Mouse (Mus musculus) hindbrain, embryonic 11.5 days (tissue): ENCODE data around the gene Mcmbp. TPM values are rescaled to one million over a fixed set of nuclear protein-coding genes. Genes with fewer than 3 reads are reported as not detected.

Experiments
- ATAC-seq: fragments of 200-750 bp; cut with Nextera tagmentation; 2 replicates; pipeline ENCODE4 v1.8.0; 2017; ENCODE audit warnings: mild to moderate bottlenecking, moderate TSS enrichment, moderate library complexity; ENCODE audit not compliant: low FRiP score
- DNase-seq: peaks from one replicate; pipeline ENCODE4 v3.0.0-alpha.2; 2015; ENCODE audit warnings: low spot score
- H3K27ac ChIP-seq: fragments of 300-500 bp; sonication (generic); 2 replicates; pipeline ENCODE4 v1.5.1; 2014; ENCODE audit warnings: mild to moderate bottlenecking, low read depth, low read length
- H3K27me3 ChIP-seq: fragments of 300-500 bp; sonication (generic); 2 replicates; pipeline ENCODE4 v1.6.1; 2014; ENCODE audit warnings: mild to moderate bottlenecking, low read length, moderate library complexity, mixed read lengths; ENCODE audit not compliant: control insufficient read depth, insufficient read depth
- H3K36me3 ChIP-seq: fragments of 300-500 bp; sonication (generic); 2 replicates; pipeline ENCODE4 v1.6.1; 2014; ENCODE audit warnings: mild to moderate bottlenecking, low read length, moderate library complexity, mixed read lengths; ENCODE audit not compliant: control insufficient read depth, insufficient read depth
- H3K4me1 ChIP-seq: fragments of 300-500 bp; sonication (generic); replicated peaks from 2 replicates; pipeline ENCODE4 v1.6.1; 2014; ENCODE audit warnings: low read length, mixed read lengths; ENCODE audit not compliant: control insufficient read depth, insufficient read depth
- H3K4me2 ChIP-seq: fragments of 300-500 bp; sonication (generic); replicated peaks from 2 replicates; pipeline ENCODE4 v1.6.1; 2014; ENCODE audit warnings: mild to moderate bottlenecking, low read depth, low read length
- H3K4me3 ChIP-seq: fragments of 300-500 bp; sonication (generic); 2 replicates; pipeline ENCODE4 v1.5.1; 2014; ENCODE audit warnings: low read depth, low read length
- H3K9ac ChIP-seq: fragments of 300-500 bp; sonication (generic); 2 replicates; pipeline ENCODE4 v1.6.1; 2014; ENCODE audit warnings: low read depth, low read length
- H3K9me3 ChIP-seq: fragments of 300-500 bp; sonication (generic); 2 replicates; pipeline ENCODE4 v1.6.1; 2016; ENCODE audit warnings: low read length; ENCODE audit not compliant: control insufficient read depth
- WGBS: fragments of 180-500 bp; shearing (Covaris S2); extraction: QIAGEN DNeasy Blood & Tissue Kit; methylation state at CpG from one replicate; pipeline ENCODE4 v1.1.7; 2014; 5-methylcytosine and 5-hydroxymethylcytosine counted together
- polyA plus RNA-seq: library from polyadenylated mRNA; unstranded; fragments of >200 nt; fragmentation: Nextera tagmentation; extraction: Ambion mirVana; gene quantifications from 2 replicates; pipeline ENCODE4 v1.2.1, GENCODE M21; 2014

The Mcmbp gene
- polyA plus RNA-seq, 1 experiment from 2014 or later, result 81.2 TPM

GRCm38 (mm10) chr7:128750296-128750695, 10.0 kb upstream of the Mcmbp start:
- Histone ChIP-seq H3K4me3 (no peak overlapping the region), H3K36me3 (no peaks in the 10 kb centered on the region), H3K27me3 (no peaks in the 10 kb centered on the region), H3K9me3 (no peaks in the 10 kb centered on the region), H3K4me1 (peaks cover 5% of the 10 kb centered on the region; the same call in 1 of the 2 replicates), H3K9ac (no peak overlapping the region), H3K27ac (no peak overlapping the region), H3K4me2 (no peak overlapping the region)
- ATAC-seq (no peak), DNase-seq (no peak)
- 96% methylated on average over 9 of the region's 9 CpGs for WGBS

DNA sequence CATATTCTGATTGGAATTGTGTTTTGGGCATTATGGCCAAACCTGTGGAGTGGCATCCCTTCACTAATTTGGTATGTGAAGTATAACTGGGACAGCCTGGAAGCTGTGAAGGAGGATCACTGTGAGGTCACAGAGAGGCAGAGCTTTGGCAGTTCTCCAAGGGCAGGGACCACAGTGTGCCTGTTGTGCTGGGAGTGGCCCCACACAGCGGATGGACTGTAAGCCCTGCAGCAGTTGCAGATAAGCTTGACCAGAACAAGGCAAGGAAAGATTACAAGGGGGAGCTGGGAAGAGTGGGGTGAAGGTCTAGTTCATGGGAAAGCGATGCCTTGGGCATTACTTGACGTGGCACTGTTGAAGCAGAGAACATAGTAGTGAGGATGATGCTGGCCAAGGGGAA, 8.5 kb upstream of the Mcmbp start:
- Histone ChIP-seq H3K36me3 (no peaks in the 10 kb centered on the region), H3K4me3 (no peak overlapping the region), H3K27me3 (no peaks in the 10 kb centered on the region), H3K4me2 (no peak overlapping the region), H3K9ac (no peak overlapping the region), H3K9me3 (no peaks in the 10 kb centered on the region), H3K4me1 (peaks cover 5% of the 10 kb centered on the region; the same call in 1 of the 2 replicates), H3K27ac (no peak overlapping the region)
- DNase-seq (no peak), ATAC-seq (no peak)
- 86% methylated on average over 3 of the region's 3 CpGs for WGBS

DNA sequence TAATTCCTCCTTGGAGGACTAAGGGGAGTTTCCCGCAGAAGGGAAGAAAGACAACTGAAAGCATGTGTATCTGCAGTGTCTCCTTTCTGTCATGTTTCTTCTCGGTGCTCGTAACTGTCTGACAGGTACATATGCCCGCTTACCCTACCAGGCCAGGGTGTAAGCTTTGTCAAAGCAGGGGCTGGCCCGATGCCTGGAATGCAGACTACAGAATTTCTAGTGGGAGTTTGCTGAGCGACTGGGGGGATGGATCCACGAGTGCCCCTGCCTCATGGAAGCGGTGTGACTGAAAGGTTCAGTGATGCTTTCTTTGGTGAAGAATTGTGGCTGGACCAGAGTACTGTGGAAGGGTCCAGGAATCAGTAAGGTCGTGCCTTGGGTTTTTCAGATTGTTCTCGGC, 5.9 kb upstream of the Mcmbp start:
- Histone ChIP-seq H3K9me3 (no peaks in the 10 kb centered on the region), H3K27ac (no peak overlapping the region), H3K27me3 (0 out of 2 replicates have a peak, but pooled peaks cover 2% of the 10 kb centered on the region), H3K4me1 (peaks cover 5% of the 10 kb centered on the region; the same call in 1 of the 2 replicates), H3K4me2 (peak overlapping the region; percentile 73; the same call in 1 of the 2 replicates), H3K36me3 (no peaks in the 10 kb centered on the region), H3K9ac (no peak overlapping the region), H3K4me3 (peak overlapping the region; percentile 94)
- 91% methylated on average over 10 of the region's 10 CpGs for WGBS
- ATAC-seq, result no peak
- DNase-seq, result no peak

- H3K4me2 ChIP-seq, result peak within 1 kb of the TSS; percentile 73
- H3K27ac ChIP-seq, result 0 out of 2 replicates have a peak within 1 kb of the TSS, but pooled peaks have one; percentile 58
- H3K4me1 ChIP-seq, result peaks cover 5% of the 10 kb centered on the region; the same call in 1 of the 2 replicates
- H3K9me3 ChIP-seq, result no peaks in the 10 kb centered on the region
- H3K9ac ChIP-seq, result peak within 1 kb of the TSS; percentile 92
- peak within 1 kb of the TSS; percentile 94 for H3K4me3 ChIP-seq
- H3K27me3 ChIP-seq, result 0 out of 2 replicates have a peak, but pooled peaks cover 2% of the 10 kb centered on the region
- ATAC-seq (peak; percentile 89), DNase-seq (peak; percentile 97)
- WGBS, result under 1% methylated on average over 46 of the region's 55 CpGs
- H3K36me3 ChIP-seq, result no peaks in the 10 kb centered on the region
These were observed 4.6 kb upstream of the Mcmbp start, which contains the start of gene Sec23ip for GRCm38 (mm10) chr7:128744684-128745485. Sec23ip (plus strand) TSS chr7:128744943.

- Histone ChIP-seq H3K36me3 (no peaks in the 10 kb centered on the region), H3K9me3 (no peaks in the 10 kb centered on the region), H3K4me2 (peak overlapping the region; percentile 27; the same call in 1 of the 2 replicates), H3K27ac (no peak overlapping the region), H3K4me3 (peak overlapping the region; percentile 94; the same call in 1 of the 2 replicates), H3K4me1 (peaks cover 5% of the 10 kb centered on the region; the same call in 1 of the 2 replicates), H3K9ac (no peak overlapping the region), H3K27me3 (0 out of 2 replicates have a peak, but pooled peaks cover 2% of the 10 kb centered on the region)
- no peak for DNase-seq
- WGBS, result 60% methylated on average over 2 of the region's 2 CpGs
- no peak for ATAC-seq
These were observed 3.6 kb upstream of the Mcmbp start for GRCm38 (mm10) chr7:128743898-128744297.

GRCm38 (mm10) chr7:128739462-128740277, 625 bp downstream of the Mcmbp start:
- Histone ChIP-seq H3K9me3 (no peaks in the 10 kb centered on the region), H3K36me3 (peaks cover 2% of the 10 kb centered on the region; the same call in 1 of the 2 replicates), H3K4me3 (peak overlapping the region; percentile 92), H3K4me1 (no peaks in the 10 kb centered on the region), H3K4me2 (peak overlapping the region; percentile 85), H3K9ac (peak overlapping the region; percentile 97), H3K27ac (peak overlapping the region; percentile 87), H3K27me3 (0 out of 2 replicates have a peak, but pooled peaks cover 2% of the 10 kb centered on the region)
- ATAC-seq (peak; percentile 55), DNase-seq (peak; percentile 21)
- WGBS, result under 1% methylated on average over 69 of the region's 80 CpGs

- DNase-seq (peak; percentile 12), ATAC-seq (no peak)
These were observed 1.2 kb downstream of the Mcmbp start for GRCm38 (mm10) chr7:128739116-128739461.

GRCm38 (mm10) chr7:128738041-128738440, 2.3 kb downstream of the Mcmbp start:
- no peak for ATAC-seq
- 0 out of 2 replicates have a peak, but pooled peaks cover 2% of the 10 kb centered on the region for H3K27me3 ChIP-seq
- no peak overlapping the region for H3K27ac ChIP-seq
- 90% methylated on average over 5 of the region's 5 CpGs for WGBS
- no peaks in the 10 kb centered on the region for H3K4me1 ChIP-seq
- H3K9ac ChIP-seq, result no peak overlapping the region
- H3K9me3 ChIP-seq, result no peaks in the 10 kb centered on the region
- H3K4me3 ChIP-seq, result no peak overlapping the region
- peaks cover 2% of the 10 kb centered on the region; the same call in 1 of the 2 replicates for H3K36me3 ChIP-seq
- no peak for DNase-seq
- no peak overlapping the region for H3K4me2 ChIP-seq

More at GRCm38 (mm10) chr7:128739116-128739461, 1.2 kb downstream of the Mcmbp start:
- H3K4me2 ChIP-seq, result peak overlapping the region; percentile 85
- peaks cover 2% of the 10 kb centered on the region; the same call in 1 of the 2 replicates for H3K36me3 ChIP-seq
- peak overlapping the region; percentile 92 for H3K4me3 ChIP-seq
- peak overlapping the region; percentile 97 for H3K9ac ChIP-seq
- 0 out of 2 replicates have a peak, but pooled peaks cover 2% of the 10 kb centered on the region for H3K27me3 ChIP-seq
- no peaks in the 10 kb centered on the region for H3K9me3 ChIP-seq
- WGBS, result 2% methylated on average over 15 of the region's 15 CpGs
- H3K27ac ChIP-seq, result no peak overlapping the region
- H3K4me1 ChIP-seq, result no peaks in the 10 kb centered on the region
